Mouse (Mus musculus) liver, embryonic 13.5 days (tissue): ENCODE results near the gene Olfr1131. TPM values are rescaled to one million over a fixed set of nuclear protein-coding genes. Genes with fewer than 3 reads are reported as not detected.
"Not testable (repeated sequence)": the region's sequence is repeated elsewhere in the genome, so short reads cannot be mapped to it uniquely, and the experiment has no call there.

Experiments
- ATAC-seq: fragments of 200-750 bp; cut with Nextera tagmentation; 2 replicates; pipeline ENCODE4 v1.8.0; 2017; ENCODE audit warnings: low read depth, mild to moderate bottlenecking, moderate number of reproducible peaks, moderate library complexity
- DNase-seq: peaks from one replicate; pipeline ENCODE4 v3.0.0; 2022
- H3K27ac ChIP-seq: fragments of 300-500 bp; sonication (generic); 2 replicates; pipeline ENCODE4 v1.5.1; 2015; ENCODE audit warnings: moderate library complexity, mild to moderate bottlenecking, inconsistent platforms
- H3K27me3 ChIP-seq: fragments of 300-500 bp; sonication (generic); 2 replicates; pipeline ENCODE4 v1.6.1; 2015; ENCODE audit warnings: mild to moderate bottlenecking, inconsistent platforms
- H3K36me3 ChIP-seq: fragments of 300-500 bp; sonication (generic); 2 replicates; pipeline ENCODE4 v1.6.1; 2015; ENCODE audit warnings: mild to moderate bottlenecking, inconsistent platforms
- H3K4me1 ChIP-seq: fragments of 300-500 bp; sonication (generic); replicated peaks from 2 replicates; pipeline ENCODE4 v1.6.1; 2015; ENCODE audit warnings: inconsistent platforms
- H3K4me2 ChIP-seq: fragments of 300-500 bp; sonication (generic); 2 replicates; pipeline ENCODE4 v1.6.1; 2015; ENCODE audit warnings: inconsistent platforms, mild to moderate bottlenecking, moderate library complexity
- H3K4me3 ChIP-seq: fragments of 300-500 bp; sonication (generic); replicated peaks from 2 replicates; pipeline ENCODE4 v1.5.1; 2015; ENCODE audit warnings: mild to moderate bottlenecking, inconsistent platforms
- H3K9ac ChIP-seq: fragments of 300-500 bp; sonication (generic); 2 replicates; pipeline ENCODE4 v1.6.1; 2015; ENCODE audit warnings: mild to moderate bottlenecking, inconsistent platforms
- H3K9me3 ChIP-seq: fragments of 300-500 bp; sonication (generic); replicated peaks from 2 replicates; pipeline ENCODE4 v1.6.1; 2016; ENCODE audit warnings: inconsistent platforms
- WGBS: fragments of 180-500 bp; shearing (Covaris S2); methylation state at CpG from one replicate; pipeline ENCODE4 v1.1.7; 2015; ENCODE audit not compliant: insufficient replicate concordance; 5-methylcytosine and 5-hydroxymethylcytosine counted together
- polyA plus RNA-seq: library from polyadenylated mRNA; unstranded; fragments of >200 nt; fragmentation: Nextera tagmentation; extraction: Ambion mirVana; gene quantifications from 2 replicates; pipeline ENCODE4 v1.2.1, GENCODE M21; 2015

Gene Olfr1131
- not detected in 2 replicates for polyA plus RNA-seq

DNA sequence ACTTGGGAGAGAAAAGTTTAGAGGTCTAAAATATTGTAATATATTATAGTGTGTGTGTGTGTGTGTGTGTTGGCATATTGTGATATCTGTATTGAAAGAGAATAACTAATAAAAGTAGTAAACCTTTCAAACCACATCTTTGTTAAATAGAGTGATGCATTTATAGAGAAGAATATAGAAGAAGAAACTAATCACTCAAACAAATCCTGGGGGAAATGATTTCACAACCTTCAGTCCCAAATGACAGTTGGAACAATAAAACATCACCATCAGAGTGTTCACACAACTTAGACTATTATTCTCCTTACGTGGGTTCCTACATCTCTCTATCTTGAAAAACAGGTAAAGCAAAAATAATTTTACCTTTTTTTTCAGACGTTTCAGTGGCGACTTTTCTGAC is at the start of gene Olfr1131:
TSS of gene Olfr1131 (plus strand) at position 301 of the 400 bp plus-strand sequence.
- no peak for ATAC-seq
- Histone ChIP-seq H3K27ac (no peak within 1 kb of the TSS), H3K4me3 (no peak within 1 kb of the TSS), H3K4me2 (no peak within 1 kb of the TSS), H3K27me3 (no peaks in the 10 kb centered on the region), H3K36me3 (no peaks in the 10 kb centered on the region), H3K9me3 (no peaks in the 10 kb centered on the region), H3K9ac (no peak within 1 kb of the TSS), H3K4me1 (no peaks in the 10 kb centered on the region)
- no peak for DNase-seq
- WGBS = 40% methylated on average over 3 of the region's 3 CpGs

- H3K27me3 ChIP-seq, H3K4me2 ChIP-seq, H3K4me3 ChIP-seq, H3K4me1 ChIP-seq, H3K9ac ChIP-seq, H3K27ac ChIP-seq, ATAC-seq, H3K36me3 ChIP-seq, DNase-seq, H3K9me3 ChIP-seq: not testable (repeated sequence)
Observed at GRCm38 (mm10) chr2:87605912-87606311, 21.0 kb upstream of the Olfr1131 start, which contains the start of gene Olfr1130. Gene Olfr1130 (plus strand): TSS chr2:87606212.

DNA sequence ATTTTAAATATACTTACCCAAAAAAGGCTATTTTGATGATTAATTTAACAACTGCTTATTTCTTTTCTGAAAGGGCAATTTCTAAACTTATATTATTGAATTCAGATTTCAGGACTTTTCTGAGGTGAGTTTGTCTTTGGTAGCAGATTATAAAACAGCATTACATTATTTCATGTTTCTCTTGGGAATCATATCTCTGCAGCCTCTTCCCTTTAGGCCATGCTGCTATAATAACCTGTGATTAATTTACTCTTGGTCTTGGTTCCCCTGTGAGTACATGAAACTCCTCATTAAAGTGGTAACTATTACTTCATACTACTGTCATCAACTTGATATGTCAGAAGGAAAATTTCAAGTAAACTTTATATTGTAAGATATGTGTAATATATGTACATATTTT is 10.5 kb downstream of the Olfr1131 start, which contains the start of gene Olfr1132:
TSS of gene Olfr1132 (minus strand) at position 101 of the 400 bp plus-strand sequence.
- no peaks in the 10 kb centered on the region for H3K36me3 ChIP-seq
- H3K4me2 ChIP-seq = no peak within 1 kb of the TSS
- H3K9me3 ChIP-seq = no peaks in the 10 kb centered on the region
- no peak within 1 kb of the TSS for H3K9ac ChIP-seq
- no peak within 1 kb of the TSS for H3K4me3 ChIP-seq
- DNase-seq = no peak
- ATAC-seq = no peak
- H3K27me3 ChIP-seq = no peaks in the 10 kb centered on the region
- no peak within 1 kb of the TSS for H3K27ac ChIP-seq
- no peaks in the 10 kb centered on the region for H3K4me1 ChIP-seq

- DNase-seq (no peak), ATAC-seq (no peak)
- Histone ChIP-seq H3K36me3 (no peaks in the 10 kb centered on the region), H3K9ac (no peak overlapping the region), H3K4me1 (no peaks in the 10 kb centered on the region), H3K4me2 (no peak overlapping the region), H3K27ac (no peak overlapping the region), H3K9me3 (no peaks in the 10 kb centered on the region), H3K27me3 (no peaks in the 10 kb centered on the region), H3K4me3 (no peak overlapping the region)
Observed at GRCm38 (mm10) chr2:87642441-87642840, 15.5 kb downstream of the Olfr1131 start.

- H3K36me3 ChIP-seq = no peaks in the 10 kb centered on the region
- no peak within 1 kb of the TSS for H3K4me2 ChIP-seq
- no peaks in the 10 kb centered on the region for H3K4me1 ChIP-seq
- no peak for ATAC-seq
- no peak within 1 kb of the TSS for H3K4me3 ChIP-seq
- H3K9me3 ChIP-seq = no peaks in the 10 kb centered on the region
- H3K27ac ChIP-seq = no peak within 1 kb of the TSS
- no peak for DNase-seq
- H3K27me3 ChIP-seq = no peaks in the 10 kb centered on the region
- H3K9ac ChIP-seq = no peak within 1 kb of the TSS
Observed at GRCm38 (mm10) chr2:87647274-87647673, 20.4 kb downstream of the Olfr1131 start, which contains the start of gene Olfr1133. Gene Olfr1133 (minus strand): TSS chr2:87647374.

DNA sequence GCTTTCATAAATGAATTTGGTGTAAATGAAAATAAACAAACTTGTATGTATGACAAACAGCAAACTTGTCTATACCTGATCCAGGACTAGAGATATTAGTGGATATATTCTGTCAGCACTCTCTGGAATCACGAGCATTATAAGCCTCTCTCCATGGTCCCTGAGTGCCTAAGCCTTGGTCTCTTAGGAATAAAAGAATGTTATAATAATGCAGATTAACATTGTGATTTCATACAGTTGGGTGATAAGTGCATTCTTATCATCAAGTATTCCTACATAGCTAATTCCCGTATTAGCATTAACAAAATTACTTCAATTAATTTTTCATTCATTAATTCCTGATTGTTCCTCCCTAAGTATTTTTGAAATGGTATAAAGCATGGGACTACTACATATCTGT is 31.5 kb downstream of the Olfr1131 start, which contains the start of gene Olfr1134:
TSS of gene Olfr1134 (minus strand) at position 101 of the 400 bp plus-strand sequence.
- no peaks in the 10 kb centered on the region for H3K36me3 ChIP-seq
- 65% methylated on average over 2 of the region's 2 CpGs for WGBS
- H3K4me1 ChIP-seq = no peaks in the 10 kb centered on the region
- ATAC-seq (no peak), DNase-seq (no peak)
- peaks cover 2% of the 10 kb centered on the region; the same call in 1 of the 2 replicates for H3K9me3 ChIP-seq
- H3K9ac ChIP-seq = no peak within 1 kb of the TSS
- H3K27me3 ChIP-seq = no peaks in the 10 kb centered on the region
- H3K4me2 ChIP-seq = no peak within 1 kb of the TSS
- H3K4me3 ChIP-seq = no peak within 1 kb of the TSS
- H3K27ac ChIP-seq = no peak within 1 kb of the TSS

- Histone ChIP-seq H3K4me3 (no peak within 1 kb of the TSS), H3K4me2 (no peak within 1 kb of the TSS), H3K27ac (no peak within 1 kb of the TSS), H3K9me3 (no peaks in the 10 kb centered on the region), H3K36me3 (no peaks in the 10 kb centered on the region), H3K27me3 (no peaks in the 10 kb centered on the region), H3K4me1 (no peaks in the 10 kb centered on the region), H3K9ac (no peak within 1 kb of the TSS)
- 4% methylated on average over 1 of the region's 1 CpGs for WGBS
- DNase-seq (no peak), ATAC-seq (no peak)
Observed at GRCm38 (mm10) chr2:87673564-87673963, 46.7 kb downstream of the Olfr1131 start, which contains the start of gene Olfr1135. Gene Olfr1135 (minus strand): TSS chr2:87673664.

Other genes with a start within 250 kb of the Olfr1131 start
- not detected in 2 replicates for gene Olfr1122, start 241.3 kb upstream of the Olfr1131 start, polyA plus RNA-seq
- gene Olfr1123, start 210.5 kb upstream of the Olfr1131 start, polyA plus RNA-seq = not detected in 2 replicates
- 0.06 TPM in 1 of 2 replicates, not detected in the other for gene Olfr1124, start 196.8 kb upstream of the Olfr1131 start, polyA plus RNA-seq
- not detected in 2 replicates for gene Olfr1126, start 173.1 kb upstream of the Olfr1131 start, polyA plus RNA-seq
- not detected in 2 replicates for gene Pramel7, start 130.0 kb upstream of the Olfr1131 start, polyA plus RNA-seq
- gene Pramel6, start 120.5 kb upstream of the Olfr1131 start, polyA plus RNA-seq = not detected in 2 replicates
- gene Olfr153, start 95.3 kb upstream of the Olfr1131 start, polyA plus RNA-seq = not detected in 2 replicates
- not detected in 2 replicates for gene Olfr1128, start 81.6 kb upstream of the Olfr1131 start, polyA plus RNA-seq
- gene Olfr1129, start 53.2 kb upstream of the Olfr1131 start, polyA plus RNA-seq = not detected in 2 replicates
- gene Olfr1130, start 20.9 kb upstream of the Olfr1131 start, polyA plus RNA-seq = not detected in 2 replicates
- not detected in 2 replicates for gene Olfr1132, start 10.4 kb downstream of the Olfr1131 start, polyA plus RNA-seq
- gene Olfr1133, start 20.3 kb downstream of the Olfr1131 start, polyA plus RNA-seq = not detected in 2 replicates
- gene Olfr1134, start 31.4 kb downstream of the Olfr1131 start, polyA plus RNA-seq = not detected in 2 replicates
- not detected in 2 replicates for gene Olfr1135, start 46.6 kb downstream of the Olfr1131 start, polyA plus RNA-seq
- gene Olfr1136, start 66.8 kb downstream of the Olfr1131 start, polyA plus RNA-seq = not detected in 2 replicates
- gene Olfr1137, start 86.1 kb downstream of the Olfr1131 start, polyA plus RNA-seq = not detected in 2 replicates
- not detected in 2 replicates for gene Olfr1138, start 112.9 kb downstream of the Olfr1131 start, polyA plus RNA-seq
- not detected in 2 replicates for gene Olfr1140, start 116.6 kb downstream of the Olfr1131 start, polyA plus RNA-seq
- gene Olfr1141, start 126.9 kb downstream of the Olfr1131 start, polyA plus RNA-seq = not detected in 2 replicates
- gene Olfr152, start 152.4 kb downstream of the Olfr1131 start, polyA plus RNA-seq = not detected in 2 replicates
- gene Olfr1143, start 173.5 kb downstream of the Olfr1131 start, polyA plus RNA-seq = not detected in 2 replicates
- not detected in 2 replicates for gene Olfr1145, start 182.7 kb downstream of the Olfr1131 start, polyA plus RNA-seq
- not detected in 2 replicates for gene Olfr1148, start 203.4 kb downstream of the Olfr1131 start, polyA plus RNA-seq
- not detected in 2 replicates for gene Olfr1150-ps1, start 216.9 kb downstream of the Olfr1131 start, polyA plus RNA-seq
- gene Olfr1151, start 228.8 kb downstream of the Olfr1131 start, polyA plus RNA-seq = not detected in 2 replicates
- gene Olfr1152, start 239.4 kb downstream of the Olfr1131 start, polyA plus RNA-seq = not detected in 2 replicates